Mouse (Mus musculus): ENCODE measurements around the gene Gm21885. TPM values are rescaled to one million over a fixed set of nuclear protein-coding genes. Genes with fewer than 3 reads are reported as not detected.
A peak's percentile ranks its signal among the peaks of the same experiment; 100 is the strongest.

Gm21885 gene
- polyA plus RNA-seq, 1 experiment from 2014 or later, result 0.34 TPM

GRCm38 (mm10) chr11:94329270-94329891, 47.7 kb downstream of the Gm21885 start:
- peak; percentile 88 for DNase-seq (ENCODE audit: low spot score, missing footprints)
- Histone ChIP-seq H3K4me3 (ENCODE audit: low read depth, low read length) (no peak overlapping the region), H3K27ac (ENCODE audit: low read depth, low read length) (no peak overlapping the region)

GRCm38 (mm10) chr11:94330211-94330610, 48.5 kb downstream of the Gm21885 start:
- no peak overlapping the region for H3K27ac ChIP-seq (ENCODE audit: low read depth, low read length)
- H3K36me3 ChIP-seq (ENCODE audit: control insufficient read depth, insufficient read depth, low read length), result peaks cover 5% of the 10 kb centered on the region; the same call in 1 of the 2 replicates
- H3K4me3 ChIP-seq (ENCODE audit: low read depth, low read length), result no peak overlapping the region
- WGBS, result 96% methylated on average over 3 of the region's 3 CpGs
- DNase-seq (ENCODE audit: low spot score, missing footprints), result peak; percentile 76
- no peak for ATAC-seq (ENCODE audit: low FRiP score)
- H3K9me3 ChIP-seq (ENCODE audit: control insufficient read depth, low read length), result no peaks in the 10 kb centered on the region
- no peak overlapping the region for H3K4me2 ChIP-seq
- H3K27me3 ChIP-seq (ENCODE audit: control insufficient read depth, insufficient read depth, low read length), result no peaks in the 10 kb centered on the region
- H3K4me1 ChIP-seq (ENCODE audit: control insufficient read depth, insufficient read depth, low read length), result peaks cover 19% of the 10 kb centered on the region
- no peak overlapping the region for H3K9ac ChIP-seq (ENCODE audit: low read length)

More at GRCm38 (mm10) chr11:94329270-94329891, 47.7 kb downstream of the Gm21885 start:
- peaks cover 1% of the 10 kb centered on the region; the same call in 1 of the 2 replicates for H3K36me3 ChIP-seq (ENCODE audit: control insufficient read depth, insufficient read depth, low read length)
- H3K9ac ChIP-seq (ENCODE audit: low read length), result no peak overlapping the region
- H3K4me1 ChIP-seq (ENCODE audit: control insufficient read depth, insufficient read depth, low read length), result peaks cover 19% of the 10 kb centered on the region
- WGBS, result 51% methylated on average over 4 of the region's 4 CpGs
- ATAC-seq (ENCODE audit: low FRiP score), result no peak
- H3K27me3 ChIP-seq (ENCODE audit: control insufficient read depth, insufficient read depth, low read length), result no peaks in the 10 kb centered on the region
- H3K4me2 ChIP-seq, result no peak overlapping the region
- H3K9me3 ChIP-seq (ENCODE audit: control insufficient read depth, low read length), result no peaks in the 10 kb centered on the region

- Histone ChIP-seq H3K27me3 (ENCODE audit: control insufficient read depth, insufficient read depth, low read length) (no peaks in the 10 kb centered on the region), H3K4me1 (ENCODE audit: control insufficient read depth, insufficient read depth, low read length) (peaks cover 11% of the 10 kb centered on the region), H3K36me3 (ENCODE audit: control insufficient read depth, insufficient read depth, low read length) (peaks cover 9% of the 10 kb centered on the region; the same call in 1 of the 2 replicates), H3K9me3 (ENCODE audit: control insufficient read depth, low read length) (no peaks in the 10 kb centered on the region), H3K9ac (ENCODE audit: low read length) (no peak overlapping the region), H3K27ac (ENCODE audit: low read depth, low read length) (no peak overlapping the region), H3K4me3 (ENCODE audit: low read depth, low read length) (no peak overlapping the region), H3K4me2 (no peak overlapping the region)
- 97% methylated on average over 6 of the region's 6 CpGs for WGBS
- DNase-seq (ENCODE audit: low spot score, missing footprints) (no peak), ATAC-seq (ENCODE audit: low FRiP score) (no peak)
These were observed 51.1 kb downstream of the Gm21885 start for GRCm38 (mm10) chr11:94332726-94333125.

GRCm38 (mm10) chr11:94334386-94334968, 52.8 kb downstream of the Gm21885 start:
- DNase-seq (ENCODE audit: low spot score, missing footprints) (no peak), ATAC-seq (ENCODE audit: low FRiP score) (no peak)
- Histone ChIP-seq H3K4me3 (ENCODE audit: low read depth, low read length) (no peak overlapping the region), H3K27ac (ENCODE audit: low read depth, low read length) (no peak overlapping the region), H3K9ac (ENCODE audit: low read length) (no peak overlapping the region), H3K4me1 (ENCODE audit: control insufficient read depth, insufficient read depth, low read length) (0 out of 2 replicates have a peak, but pooled peaks cover 6% of the 10 kb centered on the region), H3K36me3 (ENCODE audit: control insufficient read depth, insufficient read depth, low read length) (peaks cover 13% of the 10 kb centered on the region; the same call in 1 of the 2 replicates), H3K9me3 (ENCODE audit: control insufficient read depth, low read length) (no peaks in the 10 kb centered on the region), H3K27me3 (ENCODE audit: control insufficient read depth, insufficient read depth, low read length) (no peaks in the 10 kb centered on the region), H3K4me2 (no peak overlapping the region)
- WGBS, result 91% methylated on average over 8 of the region's 8 CpGs

Other genes starting within 250 kb of the Gm21885 start
- gene Tob1, start 70.4 kb upstream of the Gm21885 start, polyA plus RNA-seq (2014; fragmentation: Nextera tagmentation; extraction: Ambion mirVana), result 33.1 and 33.5 TPM in 2 replicates
- gene Wfikkn2, start 35.9 kb upstream of the Gm21885 start, polyA plus RNA-seq (2014; fragmentation: Nextera tagmentation; extraction: Ambion mirVana), result 1.7 and 1.8 TPM in 2 replicates
- 113 and 130 TPM in 2 replicates for gene Luc7l3, start 40.1 kb downstream of the Gm21885 start, polyA plus RNA-seq (2014; fragmentation: Nextera tagmentation; extraction: Ambion mirVana)
- gene Ankrd40, start 46.1 kb downstream of the Gm21885 start, polyA plus RNA-seq (2014; fragmentation: Nextera tagmentation; extraction: Ambion mirVana), result 21.5 and 27.4 TPM in 2 replicates
- 0.47 and 0.49 TPM in 2 replicates for gene Abcc3, start 111.1 kb downstream of the Gm21885 start, polyA plus RNA-seq (2014; fragmentation: Nextera tagmentation; extraction: Ambion mirVana)
- 7.6 and 9.3 TPM in 2 replicates for gene Cacna1g, start 192.3 kb downstream of the Gm21885 start, polyA plus RNA-seq (2014; fragmentation: Nextera tagmentation; extraction: Ambion mirVana)
- gene Spata20, start 204.3 kb downstream of the Gm21885 start, polyA plus RNA-seq (2014; fragmentation: Nextera tagmentation; extraction: Ambion mirVana), result not detected in 2 replicates
- 0.27 and 0.50 TPM in 2 replicates for gene Epn3, start 218.1 kb downstream of the Gm21885 start, polyA plus RNA-seq (2014; fragmentation: Nextera tagmentation; extraction: Ambion mirVana)
- gene Mycbpap, start 239.9 kb downstream of the Gm21885 start, polyA plus RNA-seq (2014; fragmentation: Nextera tagmentation; extraction: Ambion mirVana), result 3.7 and 4.1 TPM in 2 replicates

Data from midbrain, embryonic 11.5 days (tissue).